Mouse (Mus musculus) myocyte (in vitro differentiated cells): ENCODE results near the gene Gm10382.

Experiments used
- MAX ChIP-seq: IDR thresholded peaks from one replicate; pipeline ENCODE4 v1.6.1; 2011; ENCODE audit warnings: low read depth, mild to moderate bottlenecking, control low read depth
- POLR2A ChIP-seq: IDR thresholded peaks from one replicate; pipeline ENCODE4 v1.6.1; 2011; ENCODE audit warnings: low read depth, mild to moderate bottlenecking, control low read depth, moderate library complexity; ENCODE audit not compliant: insufficient read length
- POLR2AphosphoS2 ChIP-seq: IDR thresholded peaks from one replicate; pipeline ENCODE4 v1.6.1; 2011; ENCODE audit warnings: low read depth, control low read depth; ENCODE audit not compliant: insufficient read length
- REST ChIP-seq: IDR thresholded peaks from one replicate; pipeline ENCODE4 v1.6.1; 2011; ENCODE audit warnings: mild to moderate bottlenecking, control low read depth, moderate library complexity; ENCODE audit not compliant: insufficient read depth, insufficient read length
- TCF12 ChIP-seq: IDR thresholded peaks from one replicate; pipeline ENCODE4 v1.6.1; 2011; ENCODE audit warnings: mild to moderate bottlenecking, control low read depth; ENCODE audit not compliant: poor library complexity, insufficient read depth, severe bottlenecking

GRCm38 (mm10) chr5:125354885-125355492, 34.1 kb upstream of the Gm10382 start:
- no peak for TF ChIP-seq TCF12
- TF ChIP-seq MAX = no peak
- no peak for TF ChIP-seq POLR2A
- TF ChIP-seq POLR2AphosphoS2 = no peak
- no peak for TF ChIP-seq REST
